Mouse (Mus musculus): ENCODE data around the gene Celf2.

Celf2 gene

GRCm38 (mm10) chr2:7260186-7260585 lies 249.2 kb downstream of the Celf2 start:
- DNase-seq (ENCODE audit: low spot score), result no peak

DNA sequence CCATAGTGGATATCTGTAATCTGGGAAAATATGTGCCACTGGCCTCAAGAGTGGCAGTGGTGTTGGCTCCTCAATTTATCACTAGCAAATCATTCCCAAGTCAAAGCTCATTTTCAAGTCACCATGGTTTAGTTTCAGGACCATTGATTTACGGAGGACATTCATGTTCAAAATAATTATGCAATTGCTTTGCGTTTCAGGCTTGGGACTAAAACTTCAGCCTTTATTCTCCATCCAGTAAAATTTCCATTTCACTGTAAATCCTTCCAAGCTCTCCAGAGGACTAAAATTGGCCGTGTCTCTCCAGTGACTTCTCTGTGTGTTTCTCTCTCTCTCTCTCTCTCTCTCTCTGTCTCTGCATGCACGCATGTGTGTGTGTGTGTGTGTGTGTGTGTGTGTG lies 249.7 kb downstream of the Celf2 start:
- no peak for DNase-seq (ENCODE audit: low spot score)

- DNase-seq (ENCODE audit: low spot score), result no peak
These were observed 253.3 kb downstream of the Celf2 start for GRCm38 (mm10) chr2:7256023-7256422.

DNA sequence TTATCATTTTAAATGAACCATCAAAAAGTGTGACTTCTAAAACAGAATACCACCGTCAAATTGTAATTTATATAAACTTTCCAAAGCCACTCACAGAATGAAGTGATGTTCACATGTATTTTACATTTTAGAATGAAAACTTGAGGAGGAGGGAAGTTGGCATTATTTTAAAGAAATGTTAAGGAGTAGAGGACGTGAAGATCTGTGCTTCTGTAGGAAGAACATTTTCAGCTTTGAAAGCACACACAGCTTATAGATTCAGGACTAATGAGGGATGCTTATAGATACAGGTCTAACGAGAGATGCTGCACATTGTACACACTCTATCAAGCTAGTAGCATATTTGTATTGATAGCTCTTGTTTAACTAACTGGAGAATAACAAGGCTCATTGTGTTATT lies 254.0 kb downstream of the Celf2 start:
- DNase-seq (ENCODE audit: low spot score), result no peak

DNA sequence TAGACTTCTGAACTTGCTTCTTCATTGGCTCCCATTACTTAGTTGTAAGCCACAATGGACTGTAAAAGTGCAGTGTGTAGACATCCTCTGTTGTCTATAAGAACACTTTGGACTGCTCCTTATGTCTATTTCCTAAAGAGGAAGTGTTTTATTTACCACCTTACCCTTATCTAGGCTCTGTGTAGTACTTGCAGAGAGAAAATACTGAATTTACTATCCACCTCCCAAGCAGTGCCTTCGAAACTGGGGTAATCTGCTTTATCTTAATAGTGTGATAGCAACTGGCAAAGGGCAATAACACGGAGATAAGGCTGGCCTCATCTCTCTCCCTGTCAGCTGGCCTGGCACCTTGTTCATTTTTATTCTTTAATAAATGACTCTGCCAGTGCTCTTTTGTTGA lies 259.0 kb downstream of the Celf2 start:
- no peak for DNase-seq (ENCODE audit: low spot score)

- DNase-seq (ENCODE audit: low spot score), result no peak
These were observed 260.4 kb downstream of the Celf2 start for GRCm38 (mm10) chr2:7249002-7249401.

DNA sequence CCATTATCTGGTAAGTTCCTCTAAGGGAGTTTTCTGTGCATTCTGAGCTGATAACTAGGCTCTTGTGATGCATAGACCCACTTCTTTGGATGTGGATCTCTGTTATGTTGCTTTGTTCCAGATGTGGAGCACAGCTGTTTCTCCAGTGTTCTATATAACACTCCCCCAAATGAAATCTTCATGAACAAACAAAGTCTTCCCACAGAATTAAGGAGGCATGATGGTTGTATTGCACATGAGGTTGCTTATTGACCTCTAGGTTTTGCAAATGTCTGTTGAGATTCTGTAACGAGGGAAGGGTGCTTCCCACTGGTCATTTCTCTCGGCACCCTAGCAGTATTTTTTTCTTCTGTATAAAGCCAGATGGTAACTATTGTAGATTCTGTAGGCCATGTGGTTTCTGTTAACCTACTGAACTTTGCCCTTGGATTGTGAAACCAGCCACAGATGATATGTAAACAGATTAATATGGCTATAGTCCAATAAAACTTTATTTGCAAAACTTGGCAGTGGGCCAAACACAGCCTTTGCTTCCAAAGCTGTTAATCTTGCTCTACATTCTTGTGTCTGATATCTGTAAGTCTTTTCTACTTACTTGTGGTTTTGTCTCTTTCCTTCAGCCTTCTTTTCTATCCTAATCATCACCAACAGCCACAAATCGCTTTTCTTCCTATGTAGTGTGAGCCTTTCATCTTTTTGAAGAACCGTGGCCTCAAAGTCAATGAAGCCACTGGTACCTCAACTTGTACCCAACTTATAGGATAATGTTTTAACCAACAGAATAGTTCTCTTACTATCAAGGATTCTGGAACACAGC lies 263.2 kb downstream of the Celf2 start:
- peak; percentile 12 for DNase-seq (ENCODE audit: low spot score)

DNA sequence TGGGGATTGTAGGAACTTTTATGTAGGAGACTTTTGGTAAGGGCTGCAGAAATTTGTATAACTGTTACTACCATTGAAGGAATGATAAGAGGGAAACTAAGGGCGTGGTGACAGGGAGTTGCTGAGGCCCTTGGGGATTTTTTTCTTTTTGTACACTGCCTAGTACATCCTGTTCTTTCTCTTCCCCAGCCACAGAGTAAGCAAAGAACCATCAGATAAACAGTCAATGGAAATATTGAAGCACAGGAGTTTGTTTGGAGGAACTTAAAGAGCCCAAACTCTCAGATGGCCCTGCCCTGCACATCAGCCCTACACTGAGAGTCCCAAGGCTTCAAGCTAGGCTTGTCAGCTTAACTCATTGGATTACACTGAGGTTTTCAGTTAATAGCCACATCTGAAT lies 267.2 kb downstream of the Celf2 start:
- no peak for DNase-seq (ENCODE audit: low spot score)

GRCm38 (mm10) chr2:7241523-7241941 lies 267.8 kb downstream of the Celf2 start:
- no peak for DNase-seq (ENCODE audit: low spot score)

- DNase-seq (ENCODE audit: low spot score), result no peak
These were observed 272.1 kb downstream of the Celf2 start for GRCm38 (mm10) chr2:7237283-7237682.

DNA sequence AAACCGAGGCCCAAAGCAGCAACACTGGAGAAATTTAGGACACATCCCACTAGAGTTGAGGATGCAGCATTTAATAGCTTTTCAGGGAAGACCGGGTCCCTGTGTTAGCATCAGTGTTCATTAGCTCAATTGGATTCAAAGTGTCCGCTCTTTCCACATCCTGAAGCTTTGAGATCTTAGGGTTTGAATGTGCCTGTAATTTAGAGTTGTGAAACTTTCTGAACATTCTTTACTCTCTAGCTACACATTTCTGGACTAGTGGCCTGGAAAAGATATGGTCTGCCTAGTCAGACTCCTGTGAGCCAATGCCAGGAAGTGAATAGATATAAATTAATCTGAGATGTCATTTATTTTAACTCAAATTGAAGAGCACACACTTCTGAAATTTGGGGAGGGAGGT lies 272.9 kb downstream of the Celf2 start:
- DNase-seq (ENCODE audit: low spot score), result no peak

- DNase-seq (ENCODE audit: low spot score), result no peak
These were observed 274.2 kb downstream of the Celf2 start for GRCm38 (mm10) chr2:7235059-7235741.

- DNase-seq (ENCODE audit: low spot score), result no peak
These were observed 274.8 kb downstream of the Celf2 start for GRCm38 (mm10) chr2:7234587-7234986.

DNA sequence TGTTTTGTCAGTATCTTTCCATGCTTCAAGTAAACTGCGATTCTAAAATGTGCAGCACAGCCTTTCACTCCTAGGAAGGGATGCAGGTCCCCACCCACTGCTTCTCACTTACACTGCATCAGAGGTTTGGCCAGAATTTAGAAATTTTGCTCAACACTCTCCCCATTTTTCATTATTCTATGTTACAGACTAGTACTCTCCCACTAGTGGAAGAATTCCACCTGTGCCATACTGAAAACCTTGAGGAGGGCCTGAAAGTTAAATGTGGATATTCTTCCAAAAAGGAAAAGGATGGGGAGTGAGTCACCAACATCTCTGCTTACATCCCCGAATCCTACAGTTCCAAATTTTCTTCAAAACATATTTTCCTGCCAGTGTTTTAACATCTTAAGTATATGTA lies 276.0 kb downstream of the Celf2 start:
- DNase-seq (ENCODE audit: low spot score), result no peak

GRCm38 (mm10) chr2:7226785-7227184 lies 282.6 kb downstream of the Celf2 start:
- DNase-seq (ENCODE audit: low spot score), result no peak

DNA sequence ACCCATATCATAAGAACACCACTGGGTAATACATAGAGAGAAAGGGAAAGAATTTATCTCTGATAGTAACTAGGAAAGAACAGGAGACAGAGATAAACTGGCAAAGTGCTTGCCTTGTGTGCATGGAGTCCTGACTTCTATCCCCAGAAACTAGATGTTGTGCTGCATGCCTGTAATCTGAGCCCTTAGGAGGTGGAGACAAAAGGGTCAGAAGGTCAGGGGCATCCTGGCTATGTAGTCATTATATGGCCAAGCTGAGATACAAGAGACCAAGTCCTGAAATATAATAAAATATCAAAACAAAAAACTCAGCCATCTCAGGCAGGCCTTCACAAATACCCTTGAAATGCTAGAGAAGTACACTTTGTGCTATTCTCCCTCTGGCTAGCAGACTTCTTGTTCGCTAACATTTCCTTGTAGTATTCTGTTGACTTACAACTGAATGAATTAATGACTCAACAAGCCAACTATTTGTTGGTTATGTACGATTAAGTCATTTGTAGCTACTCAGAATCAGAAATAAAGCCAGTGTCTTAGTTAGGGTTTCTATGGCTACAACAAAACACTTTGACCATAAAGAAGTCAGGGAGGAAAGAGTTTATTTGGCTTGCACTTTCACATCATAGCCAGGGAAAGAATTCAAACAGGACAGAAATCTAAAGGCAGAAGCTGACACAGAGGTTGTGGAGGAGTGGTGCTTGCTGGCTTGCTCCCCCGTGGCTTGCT lies 284.9 kb downstream of the Celf2 start:
- no peak for DNase-seq (ENCODE audit: low spot score)

DNA sequence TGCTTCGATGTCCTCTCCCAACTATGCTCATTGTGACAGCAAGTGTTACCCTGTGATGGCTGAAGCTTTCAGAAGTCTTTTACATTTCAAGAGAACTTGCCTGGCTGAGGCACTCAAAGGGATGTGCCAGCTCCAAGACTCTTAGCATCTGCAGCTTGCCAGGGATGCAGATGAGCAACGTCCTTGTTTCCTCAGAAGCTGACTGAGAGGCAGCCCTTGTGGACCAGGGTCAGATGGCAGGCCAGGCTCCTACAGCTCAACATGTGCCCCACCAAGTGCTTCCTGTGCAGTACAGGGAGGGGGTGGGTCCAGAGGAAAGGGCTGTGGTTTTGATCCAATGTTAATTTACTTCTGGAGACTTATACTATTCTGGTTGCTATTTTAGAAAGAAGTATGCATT lies 285.8 kb downstream of the Celf2 start:
- no peak for DNase-seq (ENCODE audit: low spot score)

DNA sequence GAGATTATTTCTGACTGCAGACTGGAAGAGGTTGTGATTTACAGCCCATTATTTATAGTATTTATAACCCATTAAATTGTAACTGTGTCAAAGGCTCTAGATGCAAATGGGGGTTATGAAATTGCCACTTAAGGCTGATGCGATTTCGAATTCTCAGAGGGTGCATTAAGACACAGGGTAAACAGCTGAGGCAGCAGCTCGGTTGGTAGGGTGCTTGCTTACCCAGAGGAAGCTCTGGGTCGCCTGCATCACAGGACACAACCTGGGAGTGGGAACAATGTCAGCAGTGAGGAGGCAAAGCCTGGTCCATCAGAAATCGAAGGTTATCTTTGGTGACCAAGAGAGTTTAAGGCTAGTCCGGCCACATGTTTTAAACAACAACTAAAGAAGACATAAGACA lies 286.5 kb downstream of the Celf2 start:
- no peak for DNase-seq (ENCODE audit: low spot score)

- no peak for DNase-seq (ENCODE audit: low spot score)
These were observed 287.5 kb downstream of the Celf2 start for GRCm38 (mm10) chr2:7221856-7222255.

DNA sequence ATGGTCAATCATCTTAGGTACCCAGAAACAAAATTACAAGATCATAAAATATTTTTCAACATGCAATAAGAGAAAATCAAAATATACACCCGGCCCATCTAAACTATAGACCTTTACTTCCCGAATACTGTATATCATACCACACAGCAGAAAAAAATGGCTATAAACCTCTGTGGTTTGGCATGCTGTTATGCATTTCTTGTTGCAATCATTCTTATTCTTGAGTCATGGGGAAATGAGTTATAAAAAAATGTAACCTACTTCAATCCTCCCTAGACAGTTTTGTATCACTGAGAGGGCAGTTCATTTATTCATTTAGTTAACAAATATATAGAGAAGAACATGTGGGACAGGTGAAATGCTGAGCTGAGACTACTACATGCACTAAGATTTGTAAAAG lies 291.3 kb downstream of the Celf2 start:
- no peak for DNase-seq (ENCODE audit: low spot score)

GRCm38 (mm10) chr2:7207691-7208504 lies 301.5 kb downstream of the Celf2 start:
- no peak for DNase-seq (ENCODE audit: low spot score)

- no peak for DNase-seq (ENCODE audit: low spot score)
These were observed 315.9 kb downstream of the Celf2 start for GRCm38 (mm10) chr2:7193413-7193812.

All from urinary bladder, postnatal 10 days (tissue).